Mouse (Mus musculus) lung, adult 18-20 months (tissue): ENCODE data around the gene Eps8l2.

Source experiments
- DNase-seq, 2 experiments: peaks; one replicate each; pipeline ENCODE4 v3.0.0; 2022; ENCODE audit warnings: mixed read lengths in 2 of 2

The Eps8l2 gene

GRCm38 (mm10) chr7:141338576-141339131 is at the start of gene Eps8l2:
Eps8l2 (plus strand) TSS chr7:141338880.
- peak; percentile 89 to 92 for DNase-seq

GRCm38 (mm10) chr7:141291921-141292582 is 46.6 kb upstream of the Eps8l2 start, which contains the start of gene Drd4:
Drd4 (plus strand) TSS chr7:141292006.
- no peak for DNase-seq

GRCm38 (mm10) chr7:141292583-141293388 is 45.9 kb upstream of the Eps8l2 start:
- no peak for DNase-seq

GRCm38 (mm10) chr7:141293852-141294471 is 44.7 kb upstream of the Eps8l2 start:
- no peak for DNase-seq

GRCm38 (mm10) chr7:141294479-141294878 is 44.2 kb upstream of the Eps8l2 start:
- DNase-seq, result no peak

- DNase-seq, result no peak
Observed at GRCm38 (mm10) chr7:141297926-141298650, 40.6 kb upstream of the Eps8l2 start.

GRCm38 (mm10) chr7:141299175-141299574 is 39.5 kb upstream of the Eps8l2 start:
- no peak for DNase-seq

GRCm38 (mm10) chr7:141301386-141301785 is 37.3 kb upstream of the Eps8l2 start:
- DNase-seq, result no peak

GRCm38 (mm10) chr7:141302702-141303268 is 35.9 kb upstream of the Eps8l2 start:
- no peak for DNase-seq

GRCm38 (mm10) chr7:141304537-141304936 is 34.1 kb upstream of the Eps8l2 start:
- no peak for DNase-seq

GRCm38 (mm10) chr7:141314416-141314815 is 24.3 kb upstream of the Eps8l2 start:
- no peak for DNase-seq

- DNase-seq, result no peak
Observed at GRCm38 (mm10) chr7:141315076-141315475, 23.6 kb upstream of the Eps8l2 start.

- DNase-seq, result peak; percentile 32 to 39
Observed at GRCm38 (mm10) chr7:141315974-141316373, 22.7 kb upstream of the Eps8l2 start.

- no peak for DNase-seq
Observed at GRCm38 (mm10) chr7:141317619-141318132, 21.0 kb upstream of the Eps8l2 start.

- DNase-seq, result no peak
Observed at GRCm38 (mm10) chr7:141319446-141319845, 19.2 kb upstream of the Eps8l2 start.

- DNase-seq, result no peak
Observed at GRCm38 (mm10) chr7:141324686-141325085, 14.0 kb upstream of the Eps8l2 start.

GRCm38 (mm10) chr7:141326546-141327446 is 11.9 kb upstream of the Eps8l2 start:
- DNase-seq, result peak; percentile 24 to 26

GRCm38 (mm10) chr7:141327469-141328372 is 11.0 kb upstream of the Eps8l2 start, which contains the start of the genes Deaf1 and Tmem80:
Deaf1 (minus strand) TSS chr7:141327690.
Tmem80 (plus strand) TSS chr7:141327739.
- peak; percentile 99 for DNase-seq

- DNase-seq, result no peak
Observed at GRCm38 (mm10) chr7:141328373-141328990, 10.2 kb upstream of the Eps8l2 start.
